Mouse (Mus musculus): Measurements from ENCODE around the gene Cbarp. TPM values are rescaled to one million over a fixed set of nuclear protein-coding genes. Genes with fewer than 3 reads are reported as not detected.

Gene Cbarp
- total RNA-seq, 2 experiments from 2014 or later, result 3.7 to 5.1 TPM

DNA sequence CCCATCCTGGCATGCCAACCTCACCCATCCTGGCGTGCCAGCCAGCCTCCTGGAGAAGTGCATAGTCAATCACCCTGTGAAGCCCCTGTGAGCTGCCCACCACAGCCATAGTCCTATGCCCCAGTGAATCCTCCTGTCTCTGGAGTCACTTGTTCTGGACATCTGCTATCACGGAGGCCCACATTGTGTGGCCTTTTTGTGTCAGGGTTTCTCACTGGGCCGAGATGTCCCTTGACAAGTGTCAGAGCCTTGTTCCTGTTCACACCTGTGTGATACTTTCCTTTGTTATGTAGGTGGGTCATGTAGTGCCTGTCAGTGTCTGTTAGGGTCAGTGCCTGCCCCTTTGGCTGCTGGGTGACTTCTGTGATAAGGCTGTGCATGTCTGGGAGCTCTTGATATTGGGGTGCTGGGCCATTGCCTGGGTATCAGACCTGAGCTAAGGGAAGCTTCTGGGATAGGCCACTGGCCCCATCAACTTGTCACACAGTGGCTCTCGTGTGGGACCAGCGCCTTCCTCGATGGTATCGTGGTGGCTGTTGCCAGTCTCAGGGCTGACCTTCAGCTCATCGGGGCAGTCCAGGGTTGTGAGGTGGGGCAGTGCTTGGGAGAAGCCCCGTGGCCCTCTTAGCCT lies 16.6 kb downstream of the Cbarp start:
- no peak for DNase-seq

DNA sequence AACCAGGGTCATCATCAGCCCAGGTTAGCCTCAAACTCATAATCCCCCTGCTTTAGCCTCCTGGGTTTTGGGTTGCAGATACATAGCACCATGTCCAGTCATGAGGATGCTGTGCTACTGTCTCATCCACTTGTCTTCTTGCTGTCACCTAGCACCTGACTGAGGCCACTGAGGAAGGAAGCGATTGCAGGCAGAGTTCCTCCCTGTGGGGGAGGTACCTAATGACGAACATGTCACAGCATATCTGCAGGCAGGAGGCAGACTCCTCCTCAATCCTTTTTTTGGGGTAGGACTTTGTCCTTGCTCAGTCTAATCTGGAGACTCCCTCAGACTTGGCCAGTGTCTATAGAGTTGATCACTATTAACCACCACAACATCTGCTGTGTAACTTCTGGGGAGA lies 19.0 kb downstream of the Cbarp start:
- no peak for DNase-seq

GRCm38 (mm10) chr10:80120146-80120545 lies 20.5 kb downstream of the Cbarp start:
- DNase-seq, result no peak

DNA sequence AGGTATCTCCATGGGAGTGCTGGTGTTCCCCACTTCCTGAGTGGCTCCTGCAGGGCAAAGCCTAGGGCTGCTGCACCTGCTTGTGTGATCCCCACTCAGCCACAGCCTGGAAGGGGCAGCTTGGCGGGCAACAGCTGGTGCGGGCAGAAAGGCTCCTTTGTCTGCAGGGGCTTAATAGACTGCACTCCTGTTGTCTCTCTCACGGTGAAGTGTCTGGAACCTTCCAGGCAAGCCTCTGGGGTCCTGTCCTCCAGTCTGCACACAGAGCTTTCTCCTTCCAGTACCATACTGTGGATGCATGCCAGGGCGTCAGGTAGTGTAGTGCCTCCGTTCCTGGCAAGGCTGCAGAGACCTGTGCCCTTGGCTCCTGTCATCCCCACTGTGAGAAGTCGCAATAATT lies 22.1 kb downstream of the Cbarp start:
- DNase-seq, result no peak

GRCm38 (mm10) chr10:80117736-80118135 lies 22.9 kb downstream of the Cbarp start:
- no peak for DNase-seq

- DNase-seq, result peak; percentile 71
Observed at GRCm38 (mm10) chr10:80116927-80117691, 23.5 kb downstream of the Cbarp start.

- peak; percentile 43 for DNase-seq
Observed at GRCm38 (mm10) chr10:80116563-80116926, 24.1 kb downstream of the Cbarp start.

- DNase-seq, result no peak
Observed at GRCm38 (mm10) chr10:80115944-80116335, 24.7 kb downstream of the Cbarp start.

DNA sequence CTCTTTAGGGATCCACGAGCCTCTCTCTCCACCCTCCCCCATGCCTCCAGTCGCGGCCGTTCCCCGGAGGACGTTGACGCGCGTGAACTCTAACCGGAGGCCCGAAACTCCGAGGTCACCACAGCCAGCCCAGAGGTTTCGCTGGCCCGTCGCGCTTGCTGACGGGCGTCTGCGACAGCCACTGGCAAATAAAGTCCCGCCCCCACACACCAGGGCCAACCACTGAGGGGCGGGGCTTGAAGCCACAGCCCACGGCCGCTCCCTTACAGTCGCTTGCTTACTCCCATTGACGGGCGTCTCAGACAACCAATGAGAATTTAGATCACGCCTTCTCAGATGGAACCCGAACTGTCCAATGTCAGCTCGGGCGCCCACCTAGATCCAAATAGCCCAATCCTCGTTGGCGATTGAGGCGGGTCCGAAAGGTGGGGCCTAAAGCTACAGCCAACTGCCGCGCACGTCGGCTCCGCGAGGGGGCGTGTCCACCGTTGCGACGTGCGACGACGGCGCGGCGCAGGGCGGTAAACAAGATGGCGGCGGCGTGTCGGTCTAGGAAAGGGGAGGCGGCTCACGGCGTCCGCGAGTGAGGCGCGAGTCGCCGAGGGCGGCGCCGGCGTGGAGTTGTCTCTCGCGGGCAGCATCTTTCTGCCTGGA lies 25.2 kb downstream of the Cbarp start, which contains the start of gene Stk11:
TSS of gene Stk11 (plus strand) at position 514 of the 654 bp plus-strand sequence.
- DNase-seq, result peak; percentile 100

DNA sequence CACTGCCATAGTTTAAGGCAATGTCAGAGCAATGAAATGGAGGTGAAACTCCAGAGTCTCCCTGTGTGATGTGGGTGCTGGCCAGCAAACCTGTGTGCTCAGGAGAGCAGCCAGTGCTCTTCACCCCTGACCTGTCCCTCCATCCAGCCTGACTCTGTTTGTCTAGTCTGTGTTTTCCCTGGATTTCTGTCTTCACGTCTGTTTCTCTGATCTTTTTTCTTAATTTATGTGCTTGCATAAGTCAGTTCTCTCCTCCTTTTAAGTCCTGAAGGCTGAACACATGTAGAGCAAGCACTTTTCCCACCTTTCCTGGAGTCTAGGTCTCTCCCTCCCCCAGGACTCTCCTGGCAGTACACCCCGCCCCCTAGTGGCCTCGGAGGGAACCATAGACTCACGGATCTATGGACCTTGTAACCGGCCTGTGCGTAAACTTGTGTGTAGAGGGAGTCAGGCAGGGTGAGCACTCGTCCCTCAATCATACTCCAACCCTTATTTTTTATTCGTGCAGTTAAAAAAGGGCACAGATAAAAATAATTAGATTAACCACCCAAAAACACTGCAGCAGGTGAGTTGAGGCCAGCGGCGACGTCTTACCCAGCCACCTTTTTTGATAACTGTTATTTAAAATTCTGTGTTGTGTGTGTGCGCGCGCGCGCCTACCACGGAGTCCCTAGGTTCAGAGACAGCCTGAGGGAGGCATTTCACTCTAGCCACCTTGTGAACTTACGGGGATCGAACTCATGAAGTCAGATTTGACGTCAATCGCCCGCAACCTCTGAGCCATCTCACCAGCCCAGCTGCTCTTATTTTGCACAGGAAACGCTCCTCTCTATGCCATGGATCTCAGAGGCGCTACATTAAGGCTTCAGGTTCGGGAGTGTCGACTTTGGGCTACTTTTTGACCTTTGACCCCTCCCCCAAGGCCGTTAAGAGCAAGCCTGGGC lies 26.0 kb downstream of the Cbarp start:
- peak; percentile 96 for DNase-seq

- DNase-seq, result no peak
Observed at GRCm38 (mm10) chr10:80107678-80108077, 33.0 kb downstream of the Cbarp start.

GRCm38 (mm10) chr10:80105926-80106325 lies 34.7 kb downstream of the Cbarp start:
- no peak for DNase-seq

- no peak for DNase-seq
Observed at GRCm38 (mm10) chr10:80105460-80105859, 35.2 kb downstream of the Cbarp start, which contains the start of gene Sbno2. TSS of gene Sbno2 (minus strand) at chr10:80105571.

GRCm38 (mm10) chr10:80104181-80104580 lies 36.5 kb downstream of the Cbarp start:
- DNase-seq, result no peak

DNA sequence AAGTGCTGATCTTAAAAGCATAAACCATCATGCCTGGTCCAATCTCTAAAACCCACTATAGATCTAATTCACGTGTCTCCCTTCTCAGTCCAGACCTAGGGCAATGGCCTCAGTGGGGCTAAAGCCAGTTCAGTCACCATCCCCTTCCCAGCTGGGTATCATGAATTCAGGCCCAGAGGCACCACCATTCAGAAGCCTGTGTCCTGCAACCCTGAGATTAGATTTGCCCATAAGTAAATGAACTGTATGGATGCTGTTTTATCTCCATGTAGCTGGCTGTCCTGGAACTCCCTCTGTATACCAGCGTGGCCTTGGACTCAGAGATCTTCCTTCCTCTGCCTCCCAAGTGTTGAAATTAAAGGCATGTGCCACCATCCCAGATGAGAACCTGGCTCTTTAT lies 37.6 kb downstream of the Cbarp start:
- no peak for DNase-seq

DNA sequence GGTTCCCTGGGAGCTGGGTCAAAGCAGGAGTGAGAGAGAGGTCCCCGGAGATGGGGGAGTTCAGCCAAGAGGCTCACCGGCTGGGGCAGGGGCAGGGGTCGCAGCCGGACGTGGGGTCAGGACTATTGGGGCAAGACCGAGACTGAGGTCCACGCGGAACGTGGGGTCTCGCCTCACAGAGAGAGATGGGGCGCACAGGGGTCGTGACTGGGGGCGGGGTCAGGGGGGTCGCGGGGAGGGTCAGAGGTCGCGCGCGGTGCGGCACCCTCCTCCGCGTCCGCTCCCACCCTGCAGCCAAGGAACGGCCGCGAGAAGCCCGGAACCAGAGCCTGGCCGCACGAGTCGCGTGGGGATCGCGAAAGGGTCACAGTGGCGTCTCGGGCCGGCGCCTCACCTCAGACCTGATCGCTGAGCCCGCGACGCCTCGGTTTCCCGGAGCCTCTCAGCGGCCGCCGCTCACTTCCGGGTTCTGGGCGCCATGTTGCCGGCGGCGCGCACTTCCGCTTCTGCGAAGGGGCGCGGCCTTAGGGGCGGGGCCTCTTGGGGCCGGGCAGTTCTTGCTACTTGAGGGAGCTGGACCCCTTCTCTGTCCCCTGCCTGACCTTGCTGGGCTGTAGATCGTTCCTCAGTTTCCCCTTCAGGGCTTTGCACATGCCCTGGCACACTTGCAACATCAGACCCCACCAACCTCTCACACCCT lies 38.3 kb downstream of the Cbarp start:
- peak; percentile 92 for DNase-seq

- DNase-seq, result peak; percentile 52
Observed at GRCm38 (mm10) chr10:80100982-80101381, 39.7 kb downstream of the Cbarp start.

GRCm38 (mm10) chr10:80098630-80099029 lies 42.0 kb downstream of the Cbarp start:
- no peak for DNase-seq

GRCm38 (mm10) chr10:80097275-80097674 lies 43.4 kb downstream of the Cbarp start:
- DNase-seq, result no peak

- peak; percentile 43 for DNase-seq
Observed at GRCm38 (mm10) chr10:80095547-80095946, 45.1 kb downstream of the Cbarp start.

DNA sequence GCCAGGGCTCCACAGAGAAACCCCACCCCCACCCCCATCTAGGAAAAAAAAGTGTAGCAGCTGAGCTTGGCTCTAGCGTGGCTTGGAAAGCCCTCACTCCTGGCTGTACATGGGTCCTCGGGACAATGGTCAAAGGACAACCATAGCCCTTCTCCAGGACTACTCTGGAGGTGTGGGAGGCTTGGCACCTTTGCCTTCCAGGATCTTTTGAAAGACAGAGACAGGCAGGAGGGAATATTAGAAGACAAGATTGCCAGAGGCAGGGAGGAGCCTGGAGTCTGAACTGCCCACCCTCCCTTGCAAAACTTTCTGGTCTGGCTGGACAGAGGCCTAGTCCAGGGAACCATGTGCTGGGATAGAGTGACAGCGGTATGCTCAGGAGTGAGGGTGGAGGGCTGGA lies 46.0 kb downstream of the Cbarp start:
- DNase-seq, result no peak

DNA sequence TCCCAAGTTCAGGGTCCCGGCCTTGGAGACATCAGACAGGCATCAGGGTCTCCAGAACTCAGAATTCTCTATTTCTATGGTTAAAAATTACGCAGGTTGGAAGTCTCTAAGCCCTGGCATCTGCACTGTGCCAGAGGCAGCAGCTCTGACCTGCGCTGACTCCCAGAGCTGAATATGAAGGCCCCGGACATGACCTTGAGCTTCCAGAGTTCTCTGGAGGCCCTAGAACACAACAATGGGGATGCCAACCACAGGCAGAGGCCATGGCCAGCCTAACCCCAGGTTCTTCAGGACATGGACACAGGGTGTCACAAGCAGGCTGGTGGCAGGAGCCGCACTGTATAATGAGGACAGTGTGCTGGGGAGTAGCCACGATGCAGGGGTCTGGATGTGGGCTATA lies 46.5 kb downstream of the Cbarp start:
- DNase-seq, result no peak
